Mouse (Mus musculus) urinary bladder, postnatal 10 days (tissue): ENCODE measurements around the gene Aldh1l1.
A peak's percentile ranks its signal among the peaks of the same experiment; 100 is the strongest.

Source experiments
- DNase-seq: peaks from one replicate; pipeline ENCODE4 v3.0.0; 2022; ENCODE audit warnings: low spot score

Gene Aldh1l1

GRCm38 (mm10) chr6:90472079-90472478 lies 14.1 kb upstream of the Aldh1l1 start:
- no peak for DNase-seq

GRCm38 (mm10) chr6:90472697-90473096 lies 13.5 kb upstream of the Aldh1l1 start:
- no peak for DNase-seq

GRCm38 (mm10) chr6:90473630-90474360 lies 12.4 kb upstream of the Aldh1l1 start:
- DNase-seq: no peak

DNA sequence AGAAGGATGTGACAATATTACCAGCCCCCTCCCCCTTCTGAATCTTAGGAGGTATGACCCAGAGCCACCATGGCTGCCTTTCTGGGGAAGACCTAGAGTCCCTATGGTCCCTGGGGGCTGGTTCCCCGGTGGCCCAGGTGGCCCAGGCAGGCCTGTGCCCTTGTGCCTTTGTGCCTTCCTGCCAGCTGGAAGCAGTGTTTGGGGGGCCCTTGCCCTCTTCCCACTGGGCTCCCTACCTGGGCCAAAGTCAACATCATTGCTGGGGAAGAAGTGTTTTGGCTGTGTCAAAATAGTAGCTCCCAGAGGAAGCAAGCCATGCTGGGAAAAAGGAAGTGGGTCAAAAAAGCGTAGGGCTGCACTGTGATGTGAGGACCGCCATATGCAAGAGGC lies 11.9 kb upstream of the Aldh1l1 start:
- no peak for DNase-seq

DNA sequence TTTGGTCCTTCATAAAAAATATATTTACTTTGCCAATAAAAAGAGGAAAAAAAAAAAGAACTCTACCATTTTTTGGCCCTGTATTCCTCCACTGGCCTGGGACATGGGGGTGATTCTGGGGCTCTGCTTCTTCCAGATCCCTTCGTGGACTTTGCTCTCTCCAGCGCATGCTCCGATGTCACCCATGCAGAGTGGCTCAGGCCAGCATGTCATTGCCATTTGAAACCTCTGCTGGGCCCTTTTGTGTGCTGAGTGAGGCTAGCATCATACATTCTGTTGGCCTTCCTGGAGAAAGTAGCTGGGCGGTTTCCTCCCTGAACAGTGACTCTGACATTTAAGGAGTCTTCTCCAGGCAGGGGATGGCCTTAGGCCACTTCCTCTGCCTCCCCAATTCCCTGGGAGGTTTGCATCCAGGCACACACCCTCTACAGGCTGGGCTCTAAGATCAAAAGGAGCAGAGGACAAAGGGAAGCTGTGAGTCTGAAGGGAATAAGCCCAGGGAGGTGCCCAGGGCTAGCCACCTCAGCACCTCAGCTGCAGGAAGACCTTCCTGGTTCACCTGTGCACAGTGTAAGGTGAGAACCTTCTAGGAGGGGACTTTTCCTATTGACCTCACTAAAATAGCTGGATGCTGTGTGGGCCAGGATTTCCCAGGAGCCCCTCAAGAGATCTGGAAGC lies 10.9 kb upstream of the Aldh1l1 start:
- no peak for DNase-seq

GRCm38 (mm10) chr6:90475854-90476212 lies 10.4 kb upstream of the Aldh1l1 start:
- DNase-seq: no peak

GRCm38 (mm10) chr6:90476941-90477518 lies 9.2 kb upstream of the Aldh1l1 start:
- DNase-seq: no peak

DNA sequence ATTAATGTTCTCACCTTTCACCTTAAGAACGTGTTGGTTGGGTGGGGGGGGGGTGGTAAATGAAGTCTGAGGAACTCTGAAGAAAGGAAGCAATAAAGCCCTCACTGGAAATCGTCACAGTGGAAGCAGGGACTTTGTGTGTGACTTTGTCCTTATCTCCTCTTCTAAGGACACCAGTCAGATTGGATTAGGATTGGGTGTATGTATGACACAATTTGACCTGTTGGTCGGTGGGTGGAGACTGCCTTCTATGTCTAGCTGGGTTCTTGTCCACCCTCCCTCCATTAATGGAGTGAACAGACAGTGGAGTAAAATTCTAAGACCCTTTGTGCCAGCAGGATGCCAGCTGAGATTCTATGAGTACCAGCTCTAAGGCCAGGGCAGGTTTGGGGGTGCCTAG lies 2.0 kb upstream of the Aldh1l1 start:
- DNase-seq: no peak

- no peak for DNase-seq
Measured at GRCm38 (mm10) chr6:90484876-90485275, 1.4 kb upstream of the Aldh1l1 start.

GRCm38 (mm10) chr6:90487531-90487930 lies 1.3 kb downstream of the Aldh1l1 start:
- no peak for DNase-seq

DNA sequence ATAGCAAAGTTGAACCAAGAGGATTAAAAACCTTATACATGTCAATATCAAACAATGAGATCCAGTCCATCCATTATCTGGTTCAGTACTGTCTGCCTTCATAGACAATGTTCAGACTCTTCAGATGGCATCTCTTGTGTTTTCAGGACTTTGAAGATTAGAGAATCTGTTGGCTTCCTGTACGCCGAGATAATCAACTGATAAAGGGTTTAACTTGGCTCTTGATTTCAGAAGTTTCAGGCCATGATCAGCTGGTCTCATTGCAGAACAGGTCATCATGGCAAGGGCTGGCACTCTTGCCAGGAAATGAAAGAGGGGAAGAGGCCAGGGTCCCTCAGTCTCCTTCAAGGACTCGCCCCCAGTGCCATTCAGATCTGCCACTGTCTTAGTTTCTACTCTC lies 3.3 kb downstream of the Aldh1l1 start:
- no peak for DNase-seq

GRCm38 (mm10) chr6:90490976-90491375 lies 4.7 kb downstream of the Aldh1l1 start:
- DNase-seq: no peak

DNA sequence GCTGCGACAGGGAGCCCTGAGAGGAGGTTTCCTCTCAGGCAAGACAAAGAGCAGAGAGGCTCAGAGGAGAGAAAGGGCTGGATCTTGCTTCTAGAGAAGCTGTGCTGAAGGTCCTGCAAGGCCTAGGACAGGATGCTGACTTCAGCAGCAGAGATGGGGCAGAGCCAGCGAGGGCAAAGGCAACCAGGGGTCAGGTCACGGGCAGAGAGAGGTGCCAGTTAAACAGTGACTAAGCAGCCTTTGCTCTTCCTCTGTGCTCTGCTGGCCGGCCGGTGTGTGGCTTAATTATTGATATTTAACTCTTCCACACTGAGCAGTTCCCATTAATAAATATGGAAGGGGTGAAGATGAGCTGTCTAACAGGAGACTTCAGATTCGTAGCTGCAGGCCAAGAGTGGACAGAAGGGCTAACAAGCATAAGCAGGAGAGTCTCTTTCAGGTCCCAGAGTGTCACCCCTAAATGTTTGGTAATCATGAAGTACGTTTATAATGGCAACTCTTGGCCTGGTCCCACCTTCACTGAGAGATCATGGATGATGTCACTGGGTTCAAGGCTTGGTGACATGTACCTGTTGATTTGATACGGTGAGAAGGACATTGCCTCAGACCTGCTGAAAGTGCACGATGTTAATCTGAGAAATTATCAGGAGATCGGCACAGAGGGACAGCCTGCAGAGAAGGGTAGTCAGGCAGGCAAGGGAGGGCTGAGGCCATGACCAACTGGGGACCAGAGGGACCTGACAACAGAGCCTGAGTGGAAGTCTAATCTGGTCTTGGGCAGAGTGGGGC lies 5.9 kb downstream of the Aldh1l1 start:
- DNase-seq: no peak

DNA sequence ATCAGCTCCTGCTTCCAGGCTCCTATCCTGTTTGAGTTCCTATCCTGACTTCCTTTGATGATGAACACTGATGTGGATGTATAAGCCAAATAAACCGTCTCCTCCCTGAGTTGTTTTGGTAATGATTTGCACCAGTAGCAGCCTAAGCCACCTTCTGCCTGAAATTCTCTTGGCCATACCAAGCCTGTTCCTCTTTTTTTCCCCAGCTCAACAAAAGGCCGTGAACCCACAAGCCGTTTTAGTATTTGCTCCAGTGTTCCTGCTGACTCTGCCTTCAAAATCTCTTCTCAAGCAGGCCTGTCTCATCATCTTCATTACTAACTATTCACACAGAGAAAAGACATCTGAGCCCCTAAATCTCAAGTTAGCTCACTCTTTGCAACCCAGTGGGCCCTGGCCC lies 7.9 kb downstream of the Aldh1l1 start:
- DNase-seq: no peak

DNA sequence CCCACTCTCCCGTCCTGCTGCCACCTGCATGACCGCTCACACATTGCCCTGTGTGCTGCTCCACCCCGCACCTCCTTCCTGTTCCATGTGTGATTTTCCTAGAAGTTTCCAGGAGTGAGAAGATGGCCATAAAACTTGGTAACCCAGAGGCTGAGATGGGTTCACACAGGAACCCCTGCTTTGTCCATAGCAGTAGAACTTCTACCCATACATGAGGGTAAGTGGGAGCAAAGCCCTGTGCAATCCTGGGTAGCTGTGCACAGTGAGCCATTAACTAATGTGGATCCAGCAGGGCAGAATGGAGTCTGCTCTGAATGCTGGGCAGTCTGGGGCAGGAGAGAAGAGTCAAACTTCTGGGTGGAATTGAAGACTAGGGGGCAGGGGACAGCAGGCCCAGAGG lies 8.3 kb downstream of the Aldh1l1 start:
- DNase-seq: no peak

DNA sequence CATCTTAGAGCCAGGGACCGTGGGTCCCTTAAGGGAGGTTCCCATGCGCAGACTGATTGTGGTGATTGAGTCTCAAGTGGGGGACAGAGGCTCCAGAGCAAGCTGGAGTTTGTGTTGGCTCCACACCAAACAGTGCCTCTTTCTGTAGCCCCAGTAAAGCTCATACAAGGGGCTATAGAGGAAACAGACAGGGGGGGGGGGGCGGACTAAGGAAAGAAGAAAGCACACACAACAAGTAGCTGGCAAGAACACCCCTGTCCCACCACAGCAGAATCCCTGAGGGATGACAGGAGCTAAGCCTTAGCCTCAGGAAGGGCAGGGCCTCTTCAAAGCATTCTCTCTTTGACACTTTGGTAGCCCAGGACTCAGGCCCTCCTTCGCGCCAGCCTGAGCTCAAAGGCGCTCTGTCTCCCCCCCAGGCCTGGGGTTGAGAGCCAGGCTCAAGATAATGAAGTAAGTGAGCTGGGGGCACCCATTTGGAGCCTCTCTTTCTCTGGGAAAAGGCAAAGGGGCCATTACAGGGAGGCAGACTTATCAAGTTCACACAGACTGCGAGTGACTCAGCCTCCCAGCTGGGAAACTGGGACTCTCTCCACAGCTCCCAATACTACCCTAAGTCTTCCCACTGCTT lies 9.2 kb downstream of the Aldh1l1 start:
- no peak for DNase-seq

DNA sequence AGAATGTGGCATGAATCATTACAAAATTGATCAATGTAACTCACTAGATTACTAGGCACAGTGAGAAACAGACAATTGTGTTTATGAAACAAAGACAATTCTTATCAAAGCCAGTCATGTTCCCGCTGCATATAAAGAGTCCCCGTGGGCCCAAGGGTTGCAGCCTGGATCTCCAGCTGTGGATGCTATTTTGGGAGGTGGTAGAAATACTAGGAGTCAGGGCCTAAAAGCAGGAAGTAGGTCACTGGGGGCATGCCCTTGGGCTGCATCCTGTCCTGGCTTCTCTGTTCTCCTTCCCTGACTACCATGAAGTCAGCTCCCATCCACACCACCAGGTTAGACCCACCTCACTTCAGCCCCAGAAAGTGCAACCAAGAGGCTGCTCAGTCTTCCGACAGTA lies 10.0 kb downstream of the Aldh1l1 start:
- no peak for DNase-seq

GRCm38 (mm10) chr6:90499509-90499908 lies 13.3 kb downstream of the Aldh1l1 start:
- DNase-seq: no peak

GRCm38 (mm10) chr6:90501222-90501940 lies 15.2 kb downstream of the Aldh1l1 start:
- DNase-seq: no peak

GRCm38 (mm10) chr6:90505906-90506305 lies 19.7 kb downstream of the Aldh1l1 start:
- DNase-seq: no peak

DNA sequence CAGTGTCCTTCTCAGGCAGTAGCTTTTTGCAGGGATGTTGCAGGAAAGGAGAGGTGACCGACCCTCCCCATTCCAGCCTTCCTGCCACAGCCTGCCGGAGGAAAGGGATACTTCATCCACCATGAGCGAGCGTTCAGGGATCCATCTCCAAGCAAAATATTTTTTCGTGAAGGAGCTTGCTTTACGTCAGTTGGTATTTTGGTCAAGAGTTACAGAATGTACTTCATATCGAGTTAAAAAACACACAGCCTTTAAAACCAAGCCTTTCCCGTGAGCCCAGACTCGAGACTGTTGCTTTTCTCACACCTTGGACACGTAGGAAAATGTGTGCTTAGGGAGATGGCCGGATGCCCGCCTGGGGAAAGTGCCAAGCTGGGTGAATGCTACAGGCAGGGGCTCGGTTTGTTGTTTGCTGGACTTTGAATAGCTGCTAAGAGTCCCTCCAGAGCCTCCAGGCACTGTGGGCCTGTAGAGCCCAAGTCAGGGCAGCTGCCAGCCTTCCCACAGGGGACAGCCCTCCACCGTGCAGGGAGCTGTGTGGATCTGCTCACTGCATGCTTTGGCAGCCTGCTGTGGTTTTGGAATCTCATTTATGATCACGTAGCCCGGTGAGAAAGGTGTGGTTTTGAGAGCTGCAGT lies 20.6 kb downstream of the Aldh1l1 start:
- peak; percentile 47 for DNase-seq
